Mouse (Mus musculus) retina, postnatal 1 day (tissue): Measurements from ENCODE around the gene Rexo4.

ENCODE experiments used
- DNase-seq: peaks from one replicate; pipeline ENCODE4 v3.0.0-alpha.2; 2012

The Rexo4 gene

DNA sequence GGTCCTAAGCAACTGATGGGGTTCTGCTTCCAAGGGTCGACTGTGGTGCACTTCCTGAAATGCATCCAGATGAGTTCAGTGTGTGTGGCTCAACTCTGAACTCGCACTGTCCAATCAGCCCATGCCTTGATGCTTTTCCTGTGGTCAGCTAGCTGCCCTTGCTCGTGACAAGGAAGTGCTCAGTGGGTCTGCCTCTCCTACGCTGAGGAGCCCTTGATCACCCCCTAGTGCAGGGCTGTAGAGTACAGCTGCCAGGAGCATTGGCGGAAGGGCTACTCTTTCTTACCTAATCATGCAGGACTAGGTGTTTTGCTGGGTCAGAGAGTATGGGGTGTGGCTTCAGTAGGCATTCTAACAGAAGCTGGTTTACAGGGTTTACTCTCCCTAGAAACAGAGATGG, 22.6 kb downstream of the Rexo4 start:
- DNase-seq, result peak; percentile 4

DNA sequence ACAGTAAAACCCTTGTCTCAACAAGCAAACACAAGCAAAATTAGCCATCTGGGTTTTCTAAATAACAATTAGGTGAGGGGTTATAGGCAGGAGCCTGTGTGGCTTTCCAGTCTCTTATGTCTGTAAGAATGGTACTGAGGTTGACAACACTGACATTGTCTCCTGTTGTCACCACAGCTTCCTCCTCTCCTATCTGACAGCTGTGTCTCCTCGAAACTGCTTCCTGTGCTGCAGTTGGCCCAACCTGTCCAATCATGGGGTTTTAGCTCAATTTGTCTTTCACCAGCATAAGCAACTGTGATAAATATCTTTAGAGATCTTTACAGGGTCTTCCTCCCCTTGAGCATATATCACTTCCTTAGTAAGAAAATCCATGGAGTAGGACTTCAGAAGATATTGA, 27.8 kb downstream of the Rexo4 start:
- DNase-seq, result no peak

DNA sequence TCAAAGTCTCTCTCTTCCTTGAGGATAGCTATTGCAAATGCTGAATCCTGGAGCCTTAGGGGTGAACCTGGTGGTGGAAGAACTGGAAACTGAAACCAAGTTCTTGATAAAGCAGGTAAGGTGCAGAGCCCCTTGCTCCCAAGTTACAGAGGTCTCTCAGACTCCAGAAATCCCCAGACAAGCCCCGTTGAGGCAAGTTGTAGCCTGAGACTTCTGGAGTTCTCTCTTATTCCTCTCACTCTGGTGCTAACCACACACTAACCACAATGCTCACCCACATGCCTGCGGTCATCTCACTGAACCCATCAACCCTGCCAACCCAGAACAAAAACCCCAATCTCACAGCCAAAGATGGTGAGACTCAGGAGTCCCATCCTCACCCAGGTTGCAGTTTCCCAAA, 28.9 kb downstream of the Rexo4 start:
- DNase-seq, result no peak

DNA sequence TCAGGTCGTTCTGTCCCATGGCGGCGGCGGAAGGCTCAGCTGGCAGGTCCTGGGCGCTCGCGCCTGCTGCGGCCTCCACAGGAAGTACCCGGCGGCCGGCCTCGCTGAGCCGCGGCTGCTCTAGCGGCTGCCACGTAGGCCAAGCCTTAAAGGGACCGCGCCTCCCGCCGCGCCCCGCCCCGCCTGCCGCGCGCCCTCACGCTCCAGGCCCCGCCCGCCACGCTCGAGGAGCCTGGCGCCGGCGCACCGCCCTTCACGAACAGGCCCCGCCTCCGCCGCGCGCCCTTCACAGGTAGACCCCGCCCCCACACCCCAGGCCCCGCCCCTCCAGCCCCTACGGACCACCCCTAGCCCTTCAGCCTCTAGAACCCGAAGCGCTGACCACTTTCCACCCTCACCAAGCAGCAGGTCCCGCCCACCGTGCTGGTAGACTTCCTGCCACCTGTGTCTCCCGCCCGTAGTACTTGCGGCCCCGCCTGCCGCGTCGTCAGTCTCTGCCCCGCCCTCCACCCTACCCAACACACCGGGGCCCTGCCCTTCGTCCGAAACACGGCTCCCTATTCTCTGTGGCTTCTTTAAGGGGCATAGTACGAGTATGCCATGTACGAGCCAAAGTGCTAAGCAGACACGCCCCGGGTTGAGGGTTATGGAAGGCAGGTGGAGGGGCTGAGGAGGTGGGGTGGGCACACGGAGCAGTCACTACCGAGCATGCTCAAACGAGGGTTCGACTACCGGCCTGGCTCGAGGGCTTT, 30.7 kb downstream of the Rexo4 start, which contains the start of the genes Surf4 and Stkld1:
Gene Surf4 (minus strand): TSS at position 625 of the 752 bp plus-strand sequence.
Gene Stkld1 (plus strand): TSS at position 744 of the 752 bp plus-strand sequence.
- DNase-seq, result peak; percentile 95

DNA sequence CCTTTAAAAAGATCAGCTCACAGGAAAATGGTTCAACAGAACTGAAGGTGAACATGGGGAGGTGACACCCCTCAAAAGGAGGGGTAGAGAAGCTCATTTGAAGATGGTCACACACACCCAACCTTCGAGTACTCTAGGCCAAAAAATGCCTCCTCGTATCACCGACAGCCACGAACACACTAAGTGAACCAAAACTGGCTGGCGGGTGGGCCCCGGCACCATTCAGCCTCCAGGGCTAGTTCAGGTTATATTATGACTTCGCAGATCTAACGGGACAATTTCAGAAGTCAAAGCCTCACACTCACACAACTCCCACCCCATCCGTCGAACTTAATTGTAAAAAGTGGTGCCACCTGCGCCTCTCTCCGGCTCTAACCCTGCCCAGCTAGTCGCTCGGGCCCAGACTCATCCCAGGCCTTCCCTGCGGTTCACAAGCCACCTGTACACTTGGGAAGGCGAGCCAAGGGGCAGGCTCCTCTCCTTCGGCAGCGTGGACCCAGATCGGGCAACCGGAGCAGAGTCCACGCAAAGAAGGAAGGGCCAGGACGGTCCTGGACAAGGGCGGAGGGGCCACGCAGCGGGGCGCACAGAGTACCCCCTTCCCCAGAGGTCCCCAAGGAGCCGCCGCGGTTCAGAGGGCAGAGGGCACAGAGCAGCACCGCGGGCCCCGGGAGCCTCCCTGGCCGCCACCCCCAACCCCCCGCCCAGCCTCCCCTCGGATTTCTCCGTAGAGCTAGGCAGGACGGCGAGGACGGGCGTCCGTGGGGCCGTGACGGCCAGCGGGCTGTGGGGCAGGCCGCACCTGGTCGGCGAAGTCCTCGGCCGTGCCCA, 31.5 kb downstream of the Rexo4 start:
- DNase-seq, result no peak

DNA sequence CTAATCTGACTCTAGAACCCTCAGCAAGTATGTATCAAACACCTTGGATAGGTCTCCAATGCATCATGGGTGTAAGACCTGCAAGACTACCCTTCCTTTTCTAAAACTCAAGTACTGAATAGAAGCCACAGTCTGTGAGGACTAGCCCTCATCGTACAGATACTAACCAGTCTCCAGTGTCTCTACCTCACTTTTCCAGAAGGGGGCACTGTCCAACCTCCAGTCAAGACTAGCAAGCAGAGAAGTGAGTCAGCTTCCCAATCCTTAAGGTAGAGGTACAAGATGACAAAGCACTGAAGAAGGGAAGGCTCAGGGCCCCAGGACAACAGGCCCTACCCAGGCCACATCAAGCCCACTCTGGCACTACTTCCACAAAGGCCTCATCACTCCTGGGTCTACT, 33.8 kb downstream of the Rexo4 start:
- peak; percentile 76 for DNase-seq

DNA sequence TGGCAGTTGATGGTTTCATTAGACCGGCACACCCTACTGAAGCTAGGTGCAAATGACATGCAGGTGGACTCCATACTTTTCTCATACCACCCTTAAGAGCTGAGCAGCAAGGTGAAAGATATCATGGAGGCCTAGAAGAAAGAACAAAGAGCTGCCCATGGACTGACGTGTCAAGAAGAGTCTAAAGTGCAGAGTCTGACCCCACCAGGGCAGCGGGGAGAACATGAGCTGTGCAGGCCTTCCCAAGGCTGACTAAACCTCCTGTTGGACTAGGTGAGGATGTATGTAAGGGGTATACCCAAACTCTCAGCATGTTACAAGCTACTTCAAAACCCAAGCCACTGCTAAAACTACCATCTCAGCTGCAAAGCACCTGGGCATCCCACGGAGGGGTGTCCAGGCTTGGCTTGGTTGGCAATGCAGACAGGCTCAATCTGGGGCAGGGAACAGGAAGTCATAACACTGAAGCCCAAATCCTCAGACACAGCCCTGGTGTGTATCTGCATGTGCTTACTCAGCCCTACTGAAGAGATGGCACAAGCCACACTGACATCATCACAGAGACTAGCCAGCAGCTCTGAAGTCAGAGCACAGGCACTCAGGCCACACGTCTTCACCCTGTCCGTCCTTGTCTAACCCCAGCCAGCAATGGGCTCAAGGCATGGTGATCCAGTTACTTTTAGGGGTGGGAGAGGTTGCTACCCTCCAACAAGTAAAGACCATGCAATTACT, 36.3 kb downstream of the Rexo4 start:
- DNase-seq, result no peak

DNA sequence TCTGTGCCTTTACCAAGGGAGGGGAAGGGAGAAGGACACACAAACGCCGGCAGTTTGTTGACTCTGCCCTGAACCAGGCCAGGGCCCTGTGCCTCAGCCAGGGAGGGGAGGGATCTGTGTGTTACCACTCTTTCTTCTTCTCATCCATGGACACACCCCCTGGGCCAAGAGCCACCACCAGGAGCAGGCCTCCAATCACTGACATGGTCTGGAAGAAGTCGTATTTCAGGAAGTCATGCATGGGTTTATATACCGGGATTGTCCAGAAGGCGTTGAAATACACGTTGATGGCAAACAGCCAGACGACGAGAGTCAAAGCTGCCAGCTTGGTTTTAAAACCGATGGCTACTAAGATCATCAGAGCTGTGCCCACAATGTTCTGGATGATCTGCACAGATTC, 42.4 kb downstream of the Rexo4 start:
- no peak for DNase-seq

DNA sequence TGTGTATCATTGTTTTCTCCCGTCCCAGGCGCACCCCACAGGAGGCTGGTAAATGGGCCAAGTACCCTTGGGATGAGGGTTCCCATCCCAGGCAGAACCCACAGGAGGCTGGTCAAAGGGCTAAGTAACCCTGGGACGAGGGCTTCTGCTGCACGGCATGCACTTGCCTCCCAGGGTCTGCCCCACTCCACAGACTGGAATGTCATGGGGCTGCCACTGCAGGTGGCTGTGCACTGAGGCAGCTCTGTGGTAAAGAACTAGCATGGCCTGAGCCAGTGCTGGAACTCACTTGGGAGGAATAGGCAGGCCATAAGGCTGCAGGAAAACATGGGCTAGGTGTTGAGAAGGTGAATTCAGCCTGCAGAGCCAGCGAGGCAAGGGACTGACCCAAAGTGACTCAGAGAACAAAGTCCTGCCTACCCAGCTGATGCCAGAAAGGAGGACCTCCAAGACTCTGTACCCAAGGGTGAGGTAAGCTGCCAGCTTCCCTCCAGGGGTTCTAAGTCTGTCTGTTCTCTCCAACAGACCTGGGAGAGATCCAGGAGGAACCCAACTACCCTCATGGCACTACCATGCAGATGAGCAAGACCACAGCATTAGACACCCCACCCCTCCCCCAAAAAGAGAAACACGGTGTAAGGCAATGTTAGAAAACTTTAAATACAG, 43.9 kb downstream of the Rexo4 start:
- DNase-seq, result no peak

DNA sequence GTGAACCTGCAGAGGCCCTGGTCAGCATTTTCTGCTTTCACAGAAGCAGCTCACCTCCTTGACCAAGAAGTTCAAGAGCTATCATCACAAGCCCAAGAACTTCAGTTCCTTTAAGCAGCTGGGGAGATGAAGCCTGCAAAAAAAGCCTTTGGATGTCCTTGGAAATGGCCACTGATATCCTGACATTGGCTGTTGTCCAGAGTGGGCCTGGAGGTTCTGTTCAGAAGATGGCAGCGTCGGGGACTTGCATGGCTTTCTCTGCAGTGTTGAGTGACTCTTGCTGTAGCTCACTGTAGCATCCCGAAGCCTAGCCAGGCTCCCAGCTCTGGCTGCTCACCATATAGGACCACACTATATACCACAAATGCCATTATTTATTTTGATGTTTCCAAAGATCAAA, 44.5 kb downstream of the Rexo4 start:
- DNase-seq, result no peak

DNA sequence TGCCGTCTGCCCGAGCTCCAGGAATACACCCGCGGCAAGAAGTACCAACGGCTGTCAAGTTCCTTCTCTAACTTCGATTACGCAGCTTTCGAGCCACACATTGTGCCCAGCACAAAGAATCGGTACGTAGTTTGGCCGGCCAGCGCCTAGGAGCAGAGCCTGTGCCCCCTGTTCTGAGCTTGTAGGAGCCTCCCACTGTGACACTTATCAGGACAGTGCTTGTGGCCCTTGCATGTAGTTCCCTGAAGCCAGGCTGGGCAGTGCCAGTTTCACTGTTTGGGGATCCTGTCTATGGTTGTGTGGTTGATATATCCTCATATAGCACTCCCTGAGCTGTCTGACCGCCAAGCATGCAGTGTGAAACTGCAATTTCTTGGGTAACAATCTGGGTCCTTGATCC, 47.4 kb downstream of the Rexo4 start:
- no peak for DNase-seq

DNA sequence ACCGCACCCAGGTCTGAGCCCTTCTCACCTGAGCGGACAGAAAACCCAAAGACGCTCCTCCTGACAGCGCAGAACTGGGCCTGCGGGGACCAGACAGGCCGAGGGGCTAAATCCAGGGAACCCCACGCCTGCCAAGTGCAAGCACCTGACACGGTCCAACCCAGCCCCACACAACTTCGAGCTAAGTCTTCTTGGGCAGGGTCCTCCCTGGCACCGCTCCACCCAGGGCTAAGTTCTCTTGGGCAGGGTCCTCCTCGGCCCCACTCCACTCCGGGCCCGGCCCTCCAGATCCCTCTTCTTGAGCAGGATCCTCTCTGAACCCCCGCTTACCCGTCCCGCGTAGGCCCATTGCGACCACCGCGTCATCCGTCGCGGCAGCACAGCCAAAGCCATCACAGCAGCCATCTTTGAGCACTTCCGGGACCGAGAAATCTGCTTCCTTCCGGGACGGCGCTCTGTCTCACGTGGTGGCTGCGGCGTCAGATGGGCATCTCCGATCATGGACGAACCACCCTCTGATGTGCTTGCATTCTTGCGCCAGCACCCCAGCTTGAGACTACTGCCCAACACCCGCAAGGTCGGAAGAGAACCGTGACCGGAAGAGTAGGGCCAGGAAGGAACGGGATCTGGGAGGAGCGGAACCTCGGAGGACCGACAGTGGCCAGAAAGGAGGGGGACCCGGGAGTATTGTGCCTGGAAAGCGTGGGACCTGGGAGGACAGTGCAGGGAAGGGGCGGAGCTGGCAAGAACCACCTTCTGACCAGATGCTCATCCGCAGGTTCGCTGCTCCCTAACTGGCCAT, 48.1 kb downstream of the Rexo4 start, which contains the start of the genes Surf2 and Surf1:
Gene Surf2 (plus strand): TSS at position 441 of the 802 bp plus-strand sequence.
Gene Surf1 (minus strand): TSS at position 604 of the 802 bp plus-strand sequence.
- DNase-seq, result peak; percentile 91

DNA sequence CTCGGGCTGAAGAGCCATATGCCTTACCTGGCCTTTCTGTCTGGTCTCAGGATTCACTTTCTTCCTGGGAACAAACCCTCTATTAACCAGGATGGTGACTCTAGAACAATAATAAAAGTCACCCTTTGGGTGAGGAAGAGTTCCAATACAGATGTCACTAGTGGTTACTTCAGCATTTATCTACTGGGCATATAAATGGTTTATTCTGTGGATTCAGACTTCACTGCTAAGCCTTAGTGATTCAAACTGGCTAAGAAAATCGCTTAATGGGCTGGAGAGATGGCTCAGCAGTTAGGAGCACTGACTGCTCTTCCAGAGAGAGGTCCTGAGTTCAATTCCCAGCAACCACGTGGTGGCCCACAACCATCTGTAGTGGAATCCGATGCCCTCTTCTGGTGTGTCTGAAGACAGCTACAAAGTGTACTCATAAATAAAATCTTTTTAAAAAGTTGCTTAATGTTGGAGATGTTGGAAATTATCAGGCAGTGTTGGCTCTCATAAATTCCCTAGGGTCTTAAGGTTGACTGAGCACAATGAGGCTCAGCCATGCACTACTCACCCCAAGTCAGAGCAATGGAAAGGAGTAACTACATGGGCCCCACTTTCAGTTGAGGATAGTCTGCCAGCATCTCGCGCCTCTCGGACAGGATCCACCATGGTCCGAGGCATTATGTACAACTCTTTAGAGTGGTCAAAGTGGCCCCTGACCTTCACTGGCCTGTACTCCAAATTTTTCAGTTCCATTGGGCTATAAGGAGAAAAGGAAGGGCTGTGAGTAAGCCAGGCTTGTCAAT, 49.8 kb downstream of the Rexo4 start:
- no peak for DNase-seq

DNA sequence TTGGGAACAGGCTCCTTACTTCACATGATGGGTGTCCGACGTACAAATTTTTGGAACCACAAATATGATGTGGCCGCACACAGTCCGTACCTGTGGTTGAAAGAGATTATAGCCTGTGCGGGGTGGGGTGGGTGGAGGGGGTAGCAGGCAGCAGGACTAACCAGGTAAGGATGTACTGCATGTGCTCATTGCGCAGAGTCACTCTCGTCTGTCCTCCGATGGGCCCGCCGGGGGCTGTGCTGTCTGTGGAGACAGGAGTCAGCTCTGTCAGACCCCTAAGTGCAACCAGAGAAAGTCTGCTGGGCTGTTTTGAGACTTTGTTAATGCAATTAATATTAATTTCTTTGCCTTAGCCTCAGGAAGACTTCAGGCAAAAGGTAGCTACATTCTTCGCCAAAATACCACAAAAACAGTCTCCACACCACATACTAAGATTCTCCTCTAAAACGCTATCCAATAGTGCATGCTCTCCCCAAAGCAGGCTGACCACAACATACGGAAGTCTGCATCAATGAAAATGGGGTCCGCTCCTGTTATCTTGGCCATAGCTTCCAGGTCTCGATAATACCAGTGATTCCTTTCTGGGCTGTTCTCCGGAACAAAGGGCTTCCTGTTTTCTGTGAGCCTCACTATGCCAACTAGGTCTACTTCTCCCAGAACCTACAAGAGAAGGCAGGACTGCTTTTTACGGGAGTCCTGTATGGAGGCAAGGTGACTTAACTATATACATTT, 50.6 kb downstream of the Rexo4 start:
- DNase-seq, result no peak

DNA sequence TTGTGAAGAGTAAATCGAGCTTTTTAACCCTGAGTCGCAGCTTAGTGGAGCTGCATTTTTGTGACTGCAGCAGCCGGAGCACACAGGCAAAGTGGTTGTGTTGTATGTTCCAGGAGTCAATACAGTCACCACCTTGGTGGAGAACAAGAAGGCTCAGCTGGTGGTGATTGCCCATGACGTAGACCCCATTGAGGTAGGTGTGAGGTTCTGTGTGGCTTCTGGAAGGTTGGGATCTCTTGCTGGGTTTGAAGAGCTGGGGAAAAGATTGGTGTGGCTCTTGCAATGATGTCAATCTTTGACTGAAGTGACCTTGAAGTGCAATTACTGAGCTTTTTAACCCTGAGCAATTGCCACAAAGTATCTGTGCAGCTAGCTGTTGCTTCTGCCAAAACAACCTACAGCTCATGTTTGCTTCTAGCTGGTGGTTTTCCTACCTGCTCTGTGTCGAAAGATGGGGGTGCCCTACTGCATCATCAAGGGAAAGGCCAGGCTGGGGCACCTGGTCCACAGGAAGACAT, 51.9 kb downstream of the Rexo4 start:
- DNase-seq, result no peak

DNA sequence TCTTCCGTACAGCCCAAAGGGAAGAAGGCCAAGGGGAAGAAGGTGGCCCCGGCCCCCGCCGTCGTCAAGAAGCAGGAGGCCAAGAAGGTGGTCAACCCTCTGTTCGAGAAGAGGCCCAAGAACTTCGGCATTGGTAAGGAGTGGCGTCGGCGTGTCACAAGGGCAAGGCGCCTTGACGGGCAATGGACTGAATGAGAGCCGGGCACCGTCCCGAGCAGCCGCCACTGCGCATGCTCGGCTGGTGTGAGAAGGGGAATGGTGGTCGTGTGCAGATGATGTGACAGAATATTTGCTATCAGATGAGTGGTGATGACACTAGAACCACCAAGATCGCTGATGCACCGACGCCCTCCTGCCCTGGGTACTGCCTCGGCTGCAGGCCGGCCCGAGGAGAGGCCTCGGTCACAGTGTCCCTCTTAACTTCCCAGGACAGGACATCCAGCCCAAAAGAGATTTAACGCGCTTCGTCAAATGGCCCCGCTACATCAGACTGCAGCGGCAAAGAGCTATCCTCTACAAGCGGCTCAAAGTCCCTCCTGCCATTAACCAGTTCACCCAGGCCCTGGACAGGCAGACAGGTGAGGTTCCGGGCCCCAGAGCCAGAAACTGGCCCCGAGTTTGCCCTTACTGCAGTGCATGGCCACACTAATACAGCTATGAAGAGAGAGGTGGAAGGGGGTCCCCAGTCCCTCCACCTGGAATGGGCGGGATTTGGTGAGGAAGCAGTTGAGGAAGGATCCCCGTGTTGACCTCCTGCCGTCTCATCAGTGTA, 53.0 kb downstream of the Rexo4 start:
- peak; percentile 87 for DNase-seq

DNA sequence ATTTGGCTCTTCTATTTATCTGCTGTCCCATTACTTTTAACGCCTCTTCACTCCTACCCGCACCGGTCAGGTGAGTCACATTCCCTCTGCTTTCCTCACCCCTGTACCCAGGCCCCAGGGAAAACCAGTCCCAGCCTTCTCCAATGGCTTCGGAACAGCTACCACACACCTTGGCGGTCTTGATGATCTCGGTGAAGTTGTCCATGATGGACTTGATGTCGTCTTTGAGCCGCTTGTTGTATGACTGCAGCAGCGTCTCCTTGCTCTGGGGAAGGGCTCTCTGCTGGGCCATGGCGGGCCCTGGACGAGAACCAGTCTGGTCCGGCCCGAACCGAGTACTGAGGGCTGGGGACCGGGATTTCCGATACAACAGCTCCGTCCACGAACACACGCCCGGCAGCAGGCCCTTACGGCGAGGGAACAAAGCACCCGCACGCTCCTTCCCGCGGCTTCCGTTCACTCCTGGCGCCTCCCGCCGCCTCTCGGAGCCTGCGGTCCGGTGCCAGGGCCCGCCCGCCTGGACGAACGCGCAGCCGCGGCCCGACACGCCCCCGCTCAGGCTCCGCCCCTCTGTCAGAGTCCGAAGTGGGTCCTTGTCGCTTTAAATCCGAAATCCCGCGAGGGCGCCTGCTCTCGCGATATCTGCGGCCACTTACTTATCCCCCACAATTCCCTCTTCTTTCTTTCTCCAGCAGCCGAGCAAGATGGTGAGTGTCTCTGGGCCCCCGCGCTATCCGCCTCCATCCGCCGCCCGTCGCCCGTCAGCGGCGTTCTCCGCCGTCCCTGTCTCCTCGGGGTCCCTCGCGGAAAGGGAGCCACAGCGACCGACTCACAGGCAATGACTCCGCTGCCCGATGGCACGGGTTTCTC, 53.8 kb downstream of the Rexo4 start, which contains the start of the genes Med22 and Rpl7a:
Gene Med22 (minus strand): TSS at position 554 of the 870 bp plus-strand sequence.
Gene Rpl7a (plus strand): TSS at position 641 of the 870 bp plus-strand sequence.
- DNase-seq, result peak; percentile 99

DNA sequence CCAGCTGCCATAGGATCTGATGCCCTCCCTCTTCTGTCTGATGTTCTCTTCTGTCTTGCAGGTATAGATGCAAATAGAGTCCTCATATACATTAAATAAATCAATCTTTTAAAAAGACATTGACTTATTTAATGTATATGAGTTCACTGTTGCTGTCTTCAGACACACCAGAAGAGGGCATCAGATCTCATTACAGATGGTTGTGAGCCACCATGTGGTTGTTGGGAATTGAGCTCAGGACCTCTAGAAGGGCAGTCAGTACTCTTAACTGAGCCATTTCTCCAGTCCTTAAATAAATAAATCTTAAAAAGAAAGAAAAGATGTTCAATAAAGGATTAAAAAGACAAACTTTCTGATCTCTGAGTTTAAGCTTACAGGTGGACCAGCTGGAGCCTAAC, 54.8 kb downstream of the Rexo4 start:
- no peak for DNase-seq
